Mouse (Mus musculus) lung, embryonic 14.5 days (tissue): ENCODE results near the gene Gm20441. TPM values are rescaled to one million over a fixed set of nuclear protein-coding genes. Genes with fewer than 3 reads are reported as not detected.

Experiments used
- ATAC-seq: fragments of 200-750 bp; cut with Nextera tagmentation; 2 replicates; pipeline ENCODE4 v1.8.0; 2017; ENCODE audit warnings: mild to moderate bottlenecking, moderate TSS enrichment, moderate library complexity; ENCODE audit not compliant: insufficient read depth
- DNase-seq: peaks from one replicate; pipeline ENCODE4 v3.0.0-alpha.2; 2015
- H3K27ac ChIP-seq: fragments of 300-500 bp; sonication (generic); 2 replicates; pipeline ENCODE4 v1.5.1; 2014; ENCODE audit warnings: low read depth, mild to moderate bottlenecking, moderate library complexity
- H3K27me3 ChIP-seq: fragments of 300-500 bp; sonication (generic); 2 replicates; pipeline ENCODE4 v1.6.1; 2014; ENCODE audit warnings: low read length, control low read depth; ENCODE audit not compliant: insufficient read depth
- H3K36me3 ChIP-seq: fragments of 300-500 bp; sonication (generic); 2 replicates; pipeline ENCODE4 v1.6.1; 2014; ENCODE audit warnings: control low read depth; ENCODE audit not compliant: insufficient read depth
- H3K4me1 ChIP-seq: fragments of 300-500 bp; sonication (generic); 2 replicates; pipeline ENCODE4 v1.6.1; 2014; ENCODE audit warnings: antibody characterized with exemption, control low read depth; ENCODE audit not compliant: insufficient read depth
- H3K4me2 ChIP-seq: fragments of 300-500 bp; sonication (generic); 2 replicates; pipeline ENCODE4 v1.6.1; 2014; ENCODE audit warnings: mild to moderate bottlenecking
- H3K4me3 ChIP-seq: fragments of 300-500 bp; sonication (generic); 2 replicates; pipeline ENCODE4 v1.5.1; 2014; ENCODE audit warnings: low read depth, low read length
- H3K9ac ChIP-seq: fragments of 300-500 bp; sonication (generic); 2 replicates; pipeline ENCODE4 v1.6.1; 2014
- H3K9me3 ChIP-seq: fragments of 300-500 bp; sonication (generic); 2 replicates; pipeline ENCODE4 v1.6.1; 2016; ENCODE audit warnings: low read depth, low read length, control low read depth
- CTCF ChIP-seq: IDR thresholded peaks from 2 replicates; pipeline ENCODE4 v1.5.1; 2016; ENCODE audit warnings: antibody characterized with exemption, low read depth
- WGBS: fragments of 180-500 bp; shearing (Covaris S2); extraction: QIAGEN DNeasy Blood & Tissue Kit; methylation state at CpG from one replicate; pipeline ENCODE4 v1.1.7; 2014; 5-methylcytosine and 5-hydroxymethylcytosine counted together
- polyA plus RNA-seq: library from polyadenylated mRNA; unstranded; fragments of >200 nt; fragmentation: Nextera tagmentation; extraction: Ambion mirVana; gene quantifications from 2 replicates; pipeline ENCODE4 v1.2.1, GENCODE M21; 2014

Gene Gm20441
- polyA plus RNA-seq, 1 experiment from 2014 or later, result not detected

DNA sequence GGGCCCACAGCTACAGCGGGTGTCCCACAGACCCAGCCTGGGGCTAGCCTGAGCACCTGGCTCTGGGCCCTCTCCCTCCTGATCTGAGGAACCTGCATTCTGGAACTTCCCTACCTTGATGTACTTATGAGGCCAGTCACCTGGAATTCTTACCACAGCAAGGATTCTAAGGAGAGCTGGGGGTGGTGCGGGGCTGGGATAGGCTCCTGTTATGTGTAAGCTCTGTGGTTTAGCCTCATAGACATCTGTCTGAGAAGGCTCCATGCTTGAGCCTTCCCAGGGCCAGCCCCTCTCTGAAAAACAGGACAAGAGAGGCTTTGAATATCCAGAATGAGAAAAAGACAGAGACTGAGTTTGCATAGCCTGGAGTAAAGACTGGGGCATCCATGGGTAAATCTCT is 41.7 kb upstream of the Gm20441 start, which contains the start of gene Gstt4:
Gene Gstt4 (minus strand): TSS at position 101 of the 400 bp plus-strand sequence.
- Histone ChIP-seq H3K27ac (no peak within 1 kb of the TSS), H3K4me2 (no peak within 1 kb of the TSS), H3K9ac (no peak within 1 kb of the TSS), H3K36me3 (no peaks in the 10 kb centered on the region), H3K9me3 (no peaks in the 10 kb centered on the region), H3K4me3 (no peak within 1 kb of the TSS), H3K27me3 (no peaks in the 10 kb centered on the region), H3K4me1 (no peaks in the 10 kb centered on the region)
- DNase-seq (no peak), ATAC-seq (no peak)
- 83% methylated on average over 2 of the region's 2 CpGs for WGBS
- TF ChIP-seq CTCF, result no peak

DNA sequence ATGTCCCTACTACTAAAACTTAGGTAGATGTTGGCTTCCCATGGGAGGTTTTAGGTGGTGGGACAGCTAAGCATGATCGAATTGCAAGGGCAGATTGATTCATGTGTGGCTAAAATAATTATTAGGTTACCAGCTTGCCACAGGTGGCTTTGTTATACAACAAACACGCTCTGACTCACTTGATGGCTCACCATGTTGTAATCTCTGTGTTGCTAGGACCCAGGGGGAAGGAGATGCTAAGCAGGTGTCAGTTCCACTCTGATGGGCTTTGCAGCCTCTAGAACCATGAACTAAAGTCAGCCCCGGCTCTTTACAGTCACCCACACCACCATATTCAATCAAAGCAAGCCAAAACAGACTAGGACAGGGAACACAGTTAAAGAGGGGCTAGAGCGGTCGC is 39.1 kb upstream of the Gm20441 start:
- H3K9ac ChIP-seq, result no peak overlapping the region
- 81% methylated on average over 5 of the region's 5 CpGs for WGBS
- H3K4me3 ChIP-seq, result no peak overlapping the region
- no peaks in the 10 kb centered on the region for H3K27me3 ChIP-seq
- DNase-seq, result no peak
- no peaks in the 10 kb centered on the region for H3K9me3 ChIP-seq
- no peak overlapping the region for H3K27ac ChIP-seq
- ATAC-seq, result no peak
- H3K4me1 ChIP-seq, result no peaks in the 10 kb centered on the region
- H3K36me3 ChIP-seq, result no peaks in the 10 kb centered on the region
- TF ChIP-seq CTCF, result no peak
- H3K4me2 ChIP-seq, result no peak overlapping the region

DNA sequence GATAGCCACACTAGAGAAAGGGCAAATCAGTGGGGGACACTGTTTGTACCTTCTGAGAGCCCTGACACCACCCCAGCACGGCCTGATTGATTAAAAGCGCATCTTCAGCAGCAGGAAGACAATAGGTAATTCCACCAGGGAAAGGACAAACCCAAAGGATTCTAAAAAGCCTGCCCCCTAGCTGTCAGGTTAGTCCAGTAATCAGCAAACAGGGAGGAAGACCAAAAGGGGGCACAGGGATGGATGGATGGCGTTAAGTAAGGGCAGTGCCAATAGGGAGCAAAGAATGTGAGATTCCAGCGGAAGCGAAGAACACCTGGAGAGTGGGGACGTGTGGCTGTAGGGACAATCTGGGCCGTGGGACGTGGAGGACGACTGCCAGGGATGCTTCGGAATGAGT is 37.9 kb upstream of the Gm20441 start:
- no peaks in the 10 kb centered on the region for H3K9me3 ChIP-seq
- ATAC-seq, result no peak

DNA sequence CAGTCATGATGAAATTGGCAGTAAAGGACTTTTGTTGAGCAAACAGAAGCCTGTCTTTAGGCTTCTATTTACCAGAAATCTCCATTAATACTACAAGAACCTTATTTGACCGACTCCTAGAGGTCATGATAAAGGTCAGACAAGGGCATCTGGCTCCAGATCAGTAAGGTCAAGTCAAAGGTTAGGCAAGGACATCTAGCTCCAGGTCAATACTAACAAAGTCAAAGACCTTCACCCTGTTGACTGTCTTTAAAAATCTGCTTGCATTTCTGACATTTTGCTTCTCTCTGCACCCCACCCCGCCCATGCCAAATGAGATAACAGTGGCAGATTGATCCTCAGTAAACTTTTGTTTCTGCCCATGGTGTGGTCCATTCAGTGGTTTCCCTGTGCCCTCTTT is 23.5 kb upstream of the Gm20441 start:
- no peak for DNase-seq
- TF ChIP-seq CTCF, result no peak

More for the DNA sequence above, 37.9 kb upstream of the Gm20441 start:
- no peak for DNase-seq
- TF ChIP-seq CTCF, result peak; percentile 18; the same call in 1 of the 2 replicates
- Histone ChIP-seq H3K27me3 (no peaks in the 10 kb centered on the region), H3K4me2 (no peak overlapping the region), H3K36me3 (no peaks in the 10 kb centered on the region), H3K9ac (no peak overlapping the region), H3K4me3 (no peak overlapping the region), H3K4me1 (no peaks in the 10 kb centered on the region), H3K27ac (no peak overlapping the region)
- WGBS, result 56% methylated on average over 10 of the region's 10 CpGs

DNA sequence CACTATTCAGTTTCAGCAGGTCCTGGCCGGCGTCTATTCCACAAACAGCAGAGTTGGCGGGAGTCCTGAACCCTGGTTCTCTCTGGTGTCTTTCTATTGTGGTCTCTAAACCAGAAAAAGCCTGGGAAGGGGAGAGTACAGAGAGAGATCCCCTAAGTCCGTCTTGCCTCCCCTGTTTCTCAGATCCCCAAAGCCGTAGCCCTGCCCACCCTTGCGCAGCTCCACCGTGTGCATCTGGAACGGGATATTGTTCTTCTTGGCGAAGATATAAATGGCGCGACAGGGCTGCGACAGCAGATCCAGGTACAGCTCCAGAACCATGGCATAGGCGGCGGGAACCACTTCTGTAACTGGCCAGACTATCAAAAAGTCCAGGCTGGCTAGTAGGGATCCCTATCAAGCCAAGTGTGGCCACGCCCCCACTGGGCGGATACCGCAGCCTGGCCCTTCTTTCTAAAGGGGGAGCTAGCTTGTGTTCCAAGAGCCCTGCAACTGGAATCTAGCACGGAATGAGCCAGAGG is 17.5 kb upstream of the Gm20441 start, which contains the start of gene Gstt1:
Gene Gstt1 (minus strand): TSS at position 409 of the 521 bp plus-strand sequence.
- no peak for TF ChIP-seq CTCF
- Histone ChIP-seq H3K36me3 (no peaks in the 10 kb centered on the region), H3K27ac (0 out of 2 replicates have a peak within 1 kb of the TSS, but pooled peaks have one; percentile 4), H3K4me2 (peak within 1 kb of the TSS; percentile 72), H3K9ac (peak within 1 kb of the TSS; percentile 54), H3K27me3 (no peaks in the 10 kb centered on the region), H3K4me3 (peak within 1 kb of the TSS; percentile 45), H3K9me3 (no peaks in the 10 kb centered on the region), H3K4me1 (peaks cover 14% of the 10 kb centered on the region)
- WGBS, result 3% methylated on average over 18 of the region's 18 CpGs
- ATAC-seq (peak; percentile 64; the same call in 1 of the 2 replicates), DNase-seq (peak; percentile 81)

More for the DNA sequence above, 23.5 kb upstream of the Gm20441 start:
- 53% methylated on average over 2 of the region's 2 CpGs for WGBS
- no peaks in the 10 kb centered on the region for H3K9me3 ChIP-seq
- no peaks in the 10 kb centered on the region for H3K4me1 ChIP-seq
- no peak overlapping the region for H3K4me3 ChIP-seq
- no peak for ATAC-seq
- no peak overlapping the region for H3K27ac ChIP-seq
- no peaks in the 10 kb centered on the region for H3K27me3 ChIP-seq
- H3K9ac ChIP-seq, result no peak overlapping the region
- no peaks in the 10 kb centered on the region for H3K36me3 ChIP-seq
- H3K4me2 ChIP-seq, result no peak overlapping the region

DNA sequence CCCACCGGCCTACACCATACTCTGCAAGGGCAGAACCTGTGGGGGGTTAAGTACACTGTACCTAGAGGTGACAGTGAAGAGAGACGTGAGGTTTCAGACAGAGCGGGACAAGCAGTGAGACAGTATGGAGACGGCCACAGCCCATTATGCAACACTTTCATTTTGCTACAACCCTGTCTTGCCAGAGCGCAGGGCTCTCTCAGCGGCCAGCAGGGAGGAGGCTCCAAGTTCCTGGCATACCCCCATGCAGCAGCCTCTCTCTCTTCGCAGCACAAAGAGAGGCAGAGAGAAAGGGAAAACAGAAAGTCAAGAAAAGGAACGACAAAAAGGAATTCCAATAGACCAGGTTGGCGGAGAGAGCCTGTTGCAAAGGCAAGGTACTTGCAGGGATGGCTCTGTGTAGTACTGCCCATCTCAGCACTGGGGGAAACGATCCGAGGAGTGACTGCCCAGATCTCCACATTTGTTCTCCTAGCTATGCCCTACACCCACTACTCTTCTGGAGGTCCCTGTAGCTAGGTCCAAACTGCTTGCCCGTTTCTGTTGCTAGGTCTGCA is 16.9 kb upstream of the Gm20441 start:
- WGBS, result under 1% methylated on average over 12 of the region's 12 CpGs
- ATAC-seq, result peak; percentile 81
- no peak for TF ChIP-seq CTCF
- Histone ChIP-seq H3K4me2 (peak overlapping the region; percentile 72), H3K4me3 (peak overlapping the region; percentile 45), H3K27ac (0 out of 2 replicates have a peak overlapping the region, but pooled peaks have one; percentile 4), H3K9me3 (no peaks in the 10 kb centered on the region), H3K27me3 (no peaks in the 10 kb centered on the region), H3K9ac (peak overlapping the region; percentile 54), H3K4me1 (peaks cover 14% of the 10 kb centered on the region), H3K36me3 (no peaks in the 10 kb centered on the region)
- DNase-seq, result peak; percentile 74

DNA sequence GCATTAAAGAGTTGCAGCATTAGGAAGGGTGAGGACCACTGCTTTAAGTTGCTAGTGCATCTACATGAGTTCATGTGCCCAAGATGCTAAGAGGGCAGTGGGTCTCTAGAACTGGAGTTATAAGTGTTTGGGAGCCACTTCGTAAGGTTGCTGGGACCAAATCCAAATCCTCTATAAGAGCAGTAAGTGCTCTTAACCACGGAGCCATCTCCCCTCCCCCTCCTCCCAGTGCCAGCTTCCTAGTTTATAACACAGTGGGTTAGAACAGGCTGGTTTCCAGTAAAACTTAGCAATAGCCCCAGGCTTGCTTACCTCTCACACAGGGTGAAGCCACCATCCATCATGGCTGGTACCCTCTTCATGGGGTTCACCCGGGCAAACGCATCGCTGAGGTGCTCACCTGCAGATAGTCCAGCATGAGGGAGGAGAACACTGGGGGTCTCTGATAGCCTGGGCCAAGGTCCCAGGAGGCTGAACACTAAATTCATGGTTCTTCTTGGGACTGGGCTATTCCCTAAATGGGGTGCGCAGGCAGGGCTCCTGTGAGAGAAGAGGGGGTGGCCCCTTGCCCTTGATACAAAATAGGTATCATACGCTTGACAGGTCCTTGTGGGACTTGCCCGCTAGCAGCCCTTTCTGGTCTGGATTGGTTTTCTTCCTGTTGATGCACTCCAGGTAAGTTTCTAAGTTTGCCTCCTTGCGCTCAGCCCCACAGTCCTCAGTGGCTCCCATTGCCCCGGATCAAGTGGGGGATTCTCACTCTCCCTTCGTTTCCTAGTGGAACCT is 16.2 kb upstream of the Gm20441 start:
- no peak for DNase-seq
- no peaks in the 10 kb centered on the region for H3K36me3 ChIP-seq
- H3K9ac ChIP-seq, result peak overlapping the region; percentile 54; the same call in 1 of the 2 replicates
- peak overlapping the region; percentile 72 for H3K4me2 ChIP-seq
- ATAC-seq, result peak; percentile 1; the same call in 1 of the 2 replicates
- 35% methylated on average over 11 of the region's 11 CpGs for WGBS
- no peak for TF ChIP-seq CTCF
- H3K9me3 ChIP-seq, result no peaks in the 10 kb centered on the region
- no peaks in the 10 kb centered on the region for H3K27me3 ChIP-seq
- H3K4me3 ChIP-seq, result peak overlapping the region; percentile 45
- H3K4me1 ChIP-seq, result peaks cover 14% of the 10 kb centered on the region
- H3K27ac ChIP-seq, result no peak overlapping the region
